Mouse (Mus musculus): ENCODE measurements around the gene Cd81. TPM values are rescaled to one million over a fixed set of nuclear protein-coding genes. Genes with fewer than 3 reads are reported as not detected.

Gene Cd81
- polyA plus RNA-seq, 1 experiment: 380 TPM

- peaks cover 24% of the 10 kb centered on the region for H3K36me3 ChIP-seq (ENCODE audit: control insufficient read depth, insufficient read depth)
- H3K79me2 ChIP-seq (ENCODE audit: control insufficient read depth, insufficient read depth): peaks cover 64% of the 10 kb centered on the region
- TF ChIP-seq MYOG (IDR thresholded peaks at IDR 0.05; ENCODE audit: control insufficient read depth, extremely low read depth, insufficient read length) (no peak), USF1 (IDR thresholded peaks at IDR 0.05; ENCODE audit: low read depth) (no peak), MAX (IDR thresholded peaks at IDR 0.05) (no peak), CTCF (IDR thresholded peaks at IDR 0.05; ENCODE audit: control insufficient read depth, insufficient read depth, insufficient read length) (no peak), MYOD1 (IDR thresholded peaks at IDR 0.05; ENCODE audit: control insufficient read depth, insufficient read length, low read depth) (no peak), FOSL1 (IDR thresholded peaks at IDR 0.05; ENCODE audit: insufficient read depth, low read length, poor library complexity, severe bottlenecking) (no peak), CEBPB (IDR thresholded peaks at IDR 0.05; ENCODE audit: low read depth) (no peak)
- H3K4me3 ChIP-seq (ENCODE audit: insufficient read depth, poor library complexity, severe bottlenecking): peak overlapping the region; percentile 69
- H3K79me3 ChIP-seq (ENCODE audit: low read depth): peaks cover 55% of the 10 kb centered on the region
- no peaks in the 10 kb centered on the region for H3K27me3 ChIP-seq (ENCODE audit: control insufficient read depth, insufficient read depth, insufficient read length)
- H3ac ChIP-seq (ENCODE audit: control insufficient read depth, insufficient read length, low read depth): peak overlapping the region; percentile 68
These were observed 1.5 kb downstream of the Cd81 start for GRCm38 (mm10) chr7:143053961-143054611.

DNA sequence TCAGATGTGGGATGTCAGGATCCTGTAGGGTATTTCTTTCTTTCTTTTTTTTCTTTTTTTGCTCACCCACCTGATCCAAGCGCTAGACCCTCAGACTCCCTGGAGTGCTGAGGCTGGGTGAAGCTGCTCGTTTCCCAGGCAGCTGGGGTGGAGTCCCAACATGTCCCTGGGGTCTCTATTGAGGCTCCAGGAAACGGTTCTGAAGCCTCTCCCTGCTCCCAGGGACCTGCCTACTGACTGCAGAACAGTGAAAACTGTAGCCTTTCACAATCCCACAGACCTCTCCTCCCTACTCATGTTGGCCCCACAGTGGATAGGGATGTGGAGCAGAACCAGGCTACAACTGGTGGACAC, 2.0 kb downstream of the Cd81 start:
- Histone ChIP-seq H3K79me2 (ENCODE audit: control insufficient read depth, insufficient read depth) (peaks cover 69% of the 10 kb centered on the region), H3K79me3 (ENCODE audit: low read depth) (peaks cover 60% of the 10 kb centered on the region), H3ac (ENCODE audit: control insufficient read depth, insufficient read length, low read depth) (peak overlapping the region; percentile 34), H3K36me3 (ENCODE audit: control insufficient read depth, insufficient read depth) (peaks cover 24% of the 10 kb centered on the region), H3K27me3 (ENCODE audit: control insufficient read depth, insufficient read depth, insufficient read length) (no peaks in the 10 kb centered on the region), H3K4me3 (ENCODE audit: insufficient read depth, poor library complexity, severe bottlenecking) (peak overlapping the region; percentile 69)
- TF ChIP-seq MYOG (IDR thresholded peaks at IDR 0.05; ENCODE audit: control insufficient read depth, extremely low read depth, insufficient read length) (no peak), MAX (IDR thresholded peaks at IDR 0.05) (no peak), CEBPB (IDR thresholded peaks at IDR 0.05; ENCODE audit: low read depth) (no peak), MYOD1 (IDR thresholded peaks at IDR 0.05; ENCODE audit: control insufficient read depth, insufficient read length, low read depth) (no peak), CTCF (IDR thresholded peaks at IDR 0.05; ENCODE audit: control insufficient read depth, insufficient read depth, insufficient read length) (no peak), FOSL1 (IDR thresholded peaks at IDR 0.05; ENCODE audit: insufficient read depth, low read length, poor library complexity, severe bottlenecking) (no peak), USF1 (IDR thresholded peaks at IDR 0.05; ENCODE audit: low read depth) (no peak)

DNA sequence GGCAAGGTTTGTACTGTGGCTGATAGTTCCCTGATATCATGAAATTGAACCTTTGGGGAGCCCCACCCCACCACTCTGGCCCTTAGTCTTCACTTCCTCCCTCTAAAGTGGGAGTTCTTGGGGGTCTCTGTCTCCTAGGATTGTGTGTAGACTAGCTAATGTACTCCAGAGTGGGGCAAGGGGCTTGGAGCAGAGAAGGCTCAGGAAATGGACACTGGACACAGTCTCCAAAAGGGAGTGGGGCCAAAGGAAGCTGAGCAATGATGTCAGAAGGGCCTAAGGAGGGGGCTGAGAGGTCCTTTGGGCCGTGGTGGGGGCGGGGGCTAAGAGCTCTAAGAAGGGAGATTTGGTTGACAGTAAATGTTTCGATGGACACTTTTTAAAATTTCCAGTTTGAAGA, 2.5 kb downstream of the Cd81 start:
- Histone ChIP-seq H3K4me3 (ENCODE audit: insufficient read depth, poor library complexity, severe bottlenecking) (no peak overlapping the region), H3ac (ENCODE audit: control insufficient read depth, insufficient read length, low read depth) (peak overlapping the region; percentile 27), H3K27me3 (ENCODE audit: control insufficient read depth, insufficient read depth, insufficient read length) (no peaks in the 10 kb centered on the region), H3K36me3 (ENCODE audit: control insufficient read depth, insufficient read depth) (peaks cover 24% of the 10 kb centered on the region), H3K79me2 (ENCODE audit: control insufficient read depth, insufficient read depth) (peaks cover 73% of the 10 kb centered on the region), H3K79me3 (ENCODE audit: low read depth) (peaks cover 63% of the 10 kb centered on the region)
- TF ChIP-seq USF1 (IDR thresholded peaks at IDR 0.05; ENCODE audit: low read depth) (no peak), FOSL1 (IDR thresholded peaks at IDR 0.05; ENCODE audit: insufficient read depth, low read length, poor library complexity, severe bottlenecking) (no peak), MYOG (IDR thresholded peaks at IDR 0.05; ENCODE audit: control insufficient read depth, extremely low read depth, insufficient read length) (no peak), CTCF (IDR thresholded peaks at IDR 0.05; ENCODE audit: control insufficient read depth, insufficient read depth, insufficient read length) (no peak), MYOD1 (IDR thresholded peaks at IDR 0.05; ENCODE audit: control insufficient read depth, insufficient read length, low read depth) (no peak), CEBPB (IDR thresholded peaks at IDR 0.05; ENCODE audit: low read depth) (no peak), MAX (IDR thresholded peaks at IDR 0.05) (no peak)

GRCm38 (mm10) chr7:143055499-143056186, 3.1 kb downstream of the Cd81 start:
- H3K36me3 ChIP-seq (ENCODE audit: control insufficient read depth, insufficient read depth): peaks cover 24% of the 10 kb centered on the region
- peaks cover 65% of the 10 kb centered on the region for H3K79me3 ChIP-seq (ENCODE audit: low read depth)
- peak overlapping the region; percentile 37 for H3ac ChIP-seq (ENCODE audit: control insufficient read depth, insufficient read length, low read depth)
- no peak overlapping the region for H3K4me3 ChIP-seq (ENCODE audit: insufficient read depth, poor library complexity, severe bottlenecking)
- TF ChIP-seq CEBPB (IDR thresholded peaks at IDR 0.05; ENCODE audit: low read depth) (no peak), MAX (IDR thresholded peaks at IDR 0.05) (no peak), MYOD1 (IDR thresholded peaks at IDR 0.05; ENCODE audit: control insufficient read depth, insufficient read length, low read depth) (no peak), USF1 (IDR thresholded peaks at IDR 0.05; ENCODE audit: low read depth) (no peak), MYOG (IDR thresholded peaks at IDR 0.05; ENCODE audit: control insufficient read depth, extremely low read depth, insufficient read length) (no peak), CTCF (IDR thresholded peaks at IDR 0.05; ENCODE audit: control insufficient read depth, insufficient read depth, insufficient read length) (no peak), FOSL1 (IDR thresholded peaks at IDR 0.05; ENCODE audit: insufficient read depth, low read length, poor library complexity, severe bottlenecking) (no peak)
- H3K27me3 ChIP-seq (ENCODE audit: control insufficient read depth, insufficient read depth, insufficient read length): no peaks in the 10 kb centered on the region
- peaks cover 79% of the 10 kb centered on the region for H3K79me2 ChIP-seq (ENCODE audit: control insufficient read depth, insufficient read depth)

DNA sequence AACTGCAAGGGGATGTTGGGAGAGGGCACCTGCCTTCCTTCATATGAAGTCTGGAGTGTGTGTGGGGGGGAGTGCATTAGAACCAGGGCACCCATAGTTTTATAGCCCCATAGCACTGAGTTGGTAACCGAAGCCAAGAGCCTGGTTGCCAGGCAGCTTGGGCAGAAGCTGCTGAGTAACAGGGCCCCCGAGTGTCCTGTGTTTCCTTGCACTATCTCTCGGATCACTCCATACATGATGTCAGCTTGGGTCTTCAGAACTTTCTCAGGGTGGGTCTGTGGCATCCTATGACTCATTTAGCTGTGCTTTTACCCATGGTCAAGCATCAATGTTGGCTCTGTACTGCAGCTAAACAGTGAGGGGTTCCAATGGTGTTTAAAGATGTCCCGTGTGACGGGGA, 4.5 kb downstream of the Cd81 start:
- peaks cover 73% of the 10 kb centered on the region for H3K79me3 ChIP-seq (ENCODE audit: low read depth)
- H3ac ChIP-seq (ENCODE audit: control insufficient read depth, insufficient read length, low read depth): no peak overlapping the region
- no peaks in the 10 kb centered on the region for H3K27me3 ChIP-seq (ENCODE audit: control insufficient read depth, insufficient read depth, insufficient read length)
- no peak overlapping the region for H3K4me3 ChIP-seq (ENCODE audit: insufficient read depth, poor library complexity, severe bottlenecking)
- peaks cover 27% of the 10 kb centered on the region for H3K36me3 ChIP-seq (ENCODE audit: control insufficient read depth, insufficient read depth)
- TF ChIP-seq MAX (IDR thresholded peaks at IDR 0.05): no peak
- no peak for TF ChIP-seq CEBPB (IDR thresholded peaks at IDR 0.05; ENCODE audit: low read depth)
- no peak for TF ChIP-seq CTCF (IDR thresholded peaks at IDR 0.05; ENCODE audit: control insufficient read depth, insufficient read depth, insufficient read length)
- no peak for TF ChIP-seq MYOD1 (IDR thresholded peaks at IDR 0.05; ENCODE audit: control insufficient read depth, insufficient read length, low read depth)
- TF ChIP-seq USF1 (IDR thresholded peaks at IDR 0.05; ENCODE audit: low read depth): no peak
- TF ChIP-seq MYOG (IDR thresholded peaks at IDR 0.05; ENCODE audit: control insufficient read depth, extremely low read depth, insufficient read length): no peak
- peaks cover 93% of the 10 kb centered on the region for H3K79me2 ChIP-seq (ENCODE audit: control insufficient read depth, insufficient read depth)

Measured in C2C12 (cell line).